Mouse (Mus musculus): ENCODE results near the gene Cldn7.
A peak's percentile ranks its signal among the peaks of the same experiment; 100 is the strongest.
"Not testable (repeated sequence)": the region's sequence is repeated elsewhere in the genome, so short reads cannot be mapped to it uniquely, and the experiment has no call there.

Gene Cldn7

GRCm38 (mm10) chr11:69955618-69956017 is 9.0 kb upstream of the Cldn7 start:
- DNase-seq (ENCODE audit: low spot score in 2 of 2): not testable (repeated sequence)

GRCm38 (mm10) chr11:69956218-69956617 is 8.4 kb upstream of the Cldn7 start:
- no peak for DNase-seq (ENCODE audit: low spot score in 2 of 2)

GRCm38 (mm10) chr11:69960616-69961015 is 4.0 kb upstream of the Cldn7 start:
- DNase-seq (ENCODE audit: low spot score in 2 of 2): no peak

GRCm38 (mm10) chr11:69961841-69962240 is 2.7 kb upstream of the Cldn7 start:
- no peak for DNase-seq (ENCODE audit: low spot score in 2 of 2)

GRCm38 (mm10) chr11:69965271-69966005 is 859 bp downstream of the Cldn7 start:
- DNase-seq (ENCODE audit: low spot score in 2 of 2): peak in 1 of 2 experiments; percentile 58

GRCm38 (mm10) chr11:69966006-69966859 is 1.7 kb downstream of the Cldn7 start:
- DNase-seq (ENCODE audit: low spot score in 2 of 2): peak in 1 of 2 experiments; percentile 45

- no peak for DNase-seq (ENCODE audit: low spot score in 2 of 2)
These were observed 2.4 kb downstream of the Cldn7 start for GRCm38 (mm10) chr11:69966860-69967517.

GRCm38 (mm10) chr11:69968793-69969192 is 4.2 kb downstream of the Cldn7 start:
- DNase-seq (ENCODE audit: low spot score in 2 of 2): no peak

GRCm38 (mm10) chr11:69970222-69970621 is 5.6 kb downstream of the Cldn7 start:
- DNase-seq (ENCODE audit: low spot score in 2 of 2): no peak

- DNase-seq (ENCODE audit: low spot score in 2 of 2): no peak
These were observed 6.2 kb downstream of the Cldn7 start for GRCm38 (mm10) chr11:69970775-69971174.

- no peak for DNase-seq (ENCODE audit: low spot score in 2 of 2)
These were observed 10.3 kb downstream of the Cldn7 start for GRCm38 (mm10) chr11:69974907-69975306.

GRCm38 (mm10) chr11:69976271-69976670 is 11.7 kb downstream of the Cldn7 start:
- DNase-seq (ENCODE audit: low spot score in 2 of 2): no peak

GRCm38 (mm10) chr11:69979827-69980195 is 15.2 kb downstream of the Cldn7 start:
- no peak for DNase-seq (ENCODE audit: low spot score in 2 of 2)

GRCm38 (mm10) chr11:69980196-69981140 is 15.9 kb downstream of the Cldn7 start:
- peak; percentile 97 to 98 for DNase-seq (ENCODE audit: low spot score in 2 of 2)

GRCm38 (mm10) chr11:69981141-69981762 is 16.7 kb downstream of the Cldn7 start, which contains the start of gene Ctdnep1:
Ctdnep1 (plus strand) TSS chr11:69981156.
- no peak for DNase-seq (ENCODE audit: low spot score in 2 of 2)

GRCm38 (mm10) chr11:69982225-69982624 is 17.6 kb downstream of the Cldn7 start, which contains the start of gene Elp5:
Elp5 (minus strand) TSS chr11:69982517.
- DNase-seq (ENCODE audit: low spot score in 2 of 2): no peak

GRCm38 (mm10) chr11:69982877-69983276 is 18.3 kb downstream of the Cldn7 start:
- DNase-seq (ENCODE audit: low spot score in 2 of 2): no peak

- no peak for DNase-seq (ENCODE audit: low spot score in 2 of 2)
These were observed 18.8 kb downstream of the Cldn7 start for GRCm38 (mm10) chr11:69983377-69983776.

GRCm38 (mm10) chr11:69984431-69984830 is 19.9 kb downstream of the Cldn7 start:
- DNase-seq (ENCODE audit: low spot score in 2 of 2): no peak

GRCm38 (mm10) chr11:69989949-69990348 is 25.4 kb downstream of the Cldn7 start:
- no peak for DNase-seq (ENCODE audit: low spot score in 2 of 2)

Measured in urinary bladder, postnatal 4 days (tissue).